Mouse (Mus musculus) heart, embryonic 16.5 days (tissue): ENCODE data around the gene Gm37240. TPM values are rescaled to one million over a fixed set of nuclear protein-coding genes. Genes with fewer than 3 reads are reported as not detected.

ENCODE experiments used
- ATAC-seq: fragments of 200-750 bp; cut with Nextera tagmentation; replicated peaks from 2 replicates; pipeline ENCODE4 v1.8.0; 2017; ENCODE audit warnings: moderate number of reproducible peaks; ENCODE audit not compliant: insufficient read depth, low FRiP score; ENCODE audit errors: extremely low read depth
- H3K27ac ChIP-seq: fragments of 300-500 bp; sonication (generic); 2 replicates; pipeline ENCODE4 v1.5.1; 2014; ENCODE audit warnings: mild to moderate bottlenecking, low read length, control low read depth, moderate library complexity
- H3K27me3 ChIP-seq: fragments of 300-500 bp; sonication (generic); 2 replicates; pipeline ENCODE4 v1.6.1; 2014; ENCODE audit warnings: low read length, mixed read lengths; ENCODE audit not compliant: control insufficient read depth, insufficient read depth
- H3K36me3 ChIP-seq: fragments of 300-500 bp; sonication (generic); 2 replicates; pipeline ENCODE4 v1.6.1; 2014; ENCODE audit not compliant: control insufficient read depth, insufficient read depth
- H3K4me1 ChIP-seq: fragments of 300-500 bp; sonication (generic); 2 replicates; pipeline ENCODE4 v1.6.1; 2014; ENCODE audit warnings: low read length, mixed read lengths; ENCODE audit not compliant: control insufficient read depth, insufficient read depth
- H3K4me2 ChIP-seq: fragments of 300-500 bp; sonication (generic); 2 replicates; pipeline ENCODE4 v1.6.1; 2014; ENCODE audit warnings: low read depth, mild to moderate bottlenecking, control low read depth, low read length
- H3K4me3 ChIP-seq: fragments of 300-500 bp; sonication (generic); 2 replicates; pipeline ENCODE4 v1.5.1; 2014; ENCODE audit warnings: mild to moderate bottlenecking, control low read depth, low read length
- H3K9ac ChIP-seq: fragments of 300-500 bp; sonication (generic); 2 replicates; pipeline ENCODE4 v1.6.1; 2014; ENCODE audit warnings: low read length, control low read depth
- H3K9me3 ChIP-seq: fragments of 300-500 bp; sonication (generic); replicated peaks from 2 replicates; pipeline ENCODE4 v1.6.1; 2016; ENCODE audit warnings: low read length; ENCODE audit not compliant: control insufficient read depth
- WGBS: fragments of 180-500 bp; shearing (Covaris S2); extraction: QIAGEN DNeasy Blood & Tissue Kit; methylation state at CpG from one replicate; pipeline ENCODE4 v1.1.7; 2014; 5-methylcytosine and 5-hydroxymethylcytosine counted together
- polyA plus RNA-seq: library from polyadenylated mRNA; unstranded; fragments of >200 nt; fragmentation: Nextera tagmentation; extraction: Ambion mirVana; gene quantifications from 2 replicates; pipeline ENCODE4 v1.2.1, GENCODE M21; 2015

Gm37240 gene
- polyA plus RNA-seq, 1 experiment from 2014 or later = 18.4 TPM

DNA sequence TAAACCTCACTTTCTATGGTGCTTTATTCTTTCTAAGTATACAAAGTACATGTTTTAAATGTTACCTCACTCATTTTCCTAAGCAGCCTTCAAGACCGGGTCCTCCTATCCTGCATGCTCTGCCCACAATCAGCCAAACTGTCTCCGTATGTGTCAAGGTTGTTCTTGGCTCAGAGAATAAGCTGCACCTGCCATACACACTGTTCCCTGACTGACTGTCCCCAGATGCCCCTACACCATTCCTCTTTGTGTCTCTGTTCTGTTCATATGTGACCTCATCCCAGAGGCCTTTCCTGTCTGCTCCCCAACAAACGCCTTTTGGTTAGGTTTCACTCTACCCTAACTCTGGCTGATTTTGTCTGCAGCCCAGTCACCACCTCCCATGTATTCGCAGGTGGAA, 60.0 kb downstream of the Gm37240 start:
- no peak for ATAC-seq
- Histone ChIP-seq H3K27me3 (no peaks in the 10 kb centered on the region), H3K9ac (no peak overlapping the region), H3K4me2 (no peak overlapping the region), H3K4me3 (no peak overlapping the region), H3K4me1 (peaks cover 3% of the 10 kb centered on the region), H3K36me3 (no peaks in the 10 kb centered on the region), H3K9me3 (0 out of 2 replicates have a peak, but pooled peaks cover 3% of the 10 kb centered on the region), H3K27ac (no peak overlapping the region)
- WGBS = 53% methylated on average over 4 of the region's 4 CpGs

DNA sequence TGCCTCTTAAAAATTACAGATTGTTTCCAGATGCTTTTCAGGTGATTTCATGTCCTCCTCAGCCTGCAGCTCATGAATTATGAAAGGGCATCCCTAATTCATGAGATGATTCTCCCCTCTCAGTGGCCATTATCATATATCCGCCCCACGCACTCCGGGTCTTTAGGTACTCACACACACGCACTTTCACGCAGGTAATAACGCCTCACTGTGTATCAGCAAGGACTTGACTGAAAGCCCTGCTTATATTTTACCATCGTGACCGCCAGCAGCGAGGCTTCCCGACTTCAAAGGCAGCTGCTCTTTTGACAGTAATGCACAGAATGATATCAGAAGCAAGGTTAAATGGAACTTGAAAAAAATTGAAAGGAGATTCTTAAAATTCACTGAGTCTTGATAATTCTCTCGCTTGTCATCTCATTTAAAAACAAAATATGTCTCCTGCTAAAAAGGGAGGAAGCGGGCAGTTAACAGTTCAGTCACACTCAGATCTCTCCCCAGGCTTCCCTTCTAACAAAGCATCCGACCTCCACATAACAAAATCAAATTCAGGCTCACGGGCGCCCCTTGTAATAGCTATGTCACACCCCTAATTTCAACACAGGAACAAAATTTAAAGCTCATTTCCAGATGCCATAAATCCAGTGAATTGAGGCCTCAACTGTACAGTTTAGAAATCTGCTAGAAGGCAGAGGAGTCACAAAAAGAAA, 66.3 kb downstream of the Gm37240 start:
- Histone ChIP-seq H3K27me3 (no peaks in the 10 kb centered on the region), H3K4me3 (no peak overlapping the region), H3K9ac (no peak overlapping the region), H3K36me3 (no peaks in the 10 kb centered on the region), H3K4me2 (no peak overlapping the region), H3K27ac (no peak overlapping the region), H3K9me3 (no peaks in the 10 kb centered on the region), H3K4me1 (no peaks in the 10 kb centered on the region)
- 72% methylated on average over 15 of the region's 15 CpGs for WGBS
- ATAC-seq = no peak

DNA sequence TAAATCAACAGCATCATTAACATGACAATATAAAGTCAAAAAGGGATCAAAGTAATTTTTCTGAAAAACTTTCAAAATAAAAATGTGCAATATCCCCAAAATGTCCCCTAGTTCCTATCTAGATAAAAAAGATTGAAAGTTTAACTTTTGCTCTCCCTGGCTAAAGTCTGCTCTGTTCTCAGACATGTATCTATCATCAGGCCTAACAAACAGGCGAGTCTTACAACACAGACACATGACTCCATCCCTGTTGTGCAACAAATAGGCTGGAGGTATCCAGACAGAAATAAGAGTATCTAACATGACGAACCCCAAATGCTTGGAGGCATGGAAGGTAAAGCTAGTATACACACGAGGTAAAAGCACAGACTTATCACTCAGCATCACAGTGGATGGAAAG, 68.0 kb downstream of the Gm37240 start:
- Histone ChIP-seq H3K4me3 (no peak overlapping the region), H3K27me3 (no peaks in the 10 kb centered on the region), H3K9ac (no peak overlapping the region), H3K27ac (no peak overlapping the region), H3K4me2 (no peak overlapping the region), H3K36me3 (no peaks in the 10 kb centered on the region), H3K9me3 (no peaks in the 10 kb centered on the region), H3K4me1 (peaks cover 3% of the 10 kb centered on the region; the same call in 1 of the 2 replicates)
- no peak for ATAC-seq
- 79% methylated on average over 3 of the region's 3 CpGs for WGBS

DNA sequence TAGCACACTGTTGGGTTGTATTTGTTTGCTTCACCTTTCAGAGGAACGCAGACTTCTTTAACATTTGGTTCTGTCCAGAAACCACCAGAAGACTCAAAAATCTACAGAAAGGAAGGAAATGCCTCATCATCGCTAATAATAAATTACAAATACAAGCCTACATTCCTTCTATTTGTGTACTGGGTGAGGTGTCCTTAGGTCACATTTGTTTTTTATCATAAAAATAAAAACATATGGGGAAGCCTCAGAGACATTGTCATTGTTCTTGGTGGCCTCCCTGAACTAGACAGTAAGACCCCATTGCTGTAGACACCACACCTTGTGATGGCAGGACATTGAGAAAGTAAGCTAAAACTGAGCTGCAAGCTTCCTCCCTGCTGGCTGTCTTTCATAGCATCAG, 70.1 kb downstream of the Gm37240 start, which contains the start of gene Fam160a1:
TSS of gene Fam160a1 (minus strand) at position 101 of the 400 bp plus-strand sequence.
- Histone ChIP-seq H3K27ac (no peak within 1 kb of the TSS), H3K36me3 (no peaks in the 10 kb centered on the region), H3K27me3 (no peaks in the 10 kb centered on the region), H3K4me2 (no peak within 1 kb of the TSS), H3K4me3 (no peak within 1 kb of the TSS), H3K9me3 (no peaks in the 10 kb centered on the region), H3K4me1 (peaks cover 10% of the 10 kb centered on the region; the same call in 1 of the 2 replicates), H3K9ac (no peak within 1 kb of the TSS)
- WGBS = 87% methylated on average over 2 of the region's 2 CpGs
- no peak for ATAC-seq

DNA sequence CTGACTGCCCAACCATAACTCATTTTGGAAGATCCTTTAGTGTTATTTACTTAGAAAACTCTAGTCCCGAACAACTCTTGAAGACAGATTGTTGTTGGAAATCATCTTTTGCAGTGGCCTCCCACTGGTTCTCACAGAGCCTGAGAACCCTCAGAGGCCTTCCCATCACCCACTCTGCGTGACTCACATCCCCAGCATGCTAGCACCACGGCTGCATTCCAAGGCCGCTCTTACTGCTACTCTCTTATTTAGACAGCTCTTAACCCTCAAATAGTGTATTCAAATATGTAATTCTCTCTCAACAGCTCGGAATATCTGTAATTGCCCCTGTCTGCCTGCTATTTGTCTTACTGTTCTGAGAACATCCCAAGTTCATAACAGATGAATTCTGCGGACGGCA, 73.1 kb downstream of the Gm37240 start:
- H3K9ac ChIP-seq = 0 out of 2 replicates have a peak overlapping the region, but pooled peaks have one; percentile 28
- ATAC-seq = peak; percentile 58; the same call in 1 of the 2 replicates
- 43% methylated on average over 7 of the region's 7 CpGs for WGBS

DNA sequence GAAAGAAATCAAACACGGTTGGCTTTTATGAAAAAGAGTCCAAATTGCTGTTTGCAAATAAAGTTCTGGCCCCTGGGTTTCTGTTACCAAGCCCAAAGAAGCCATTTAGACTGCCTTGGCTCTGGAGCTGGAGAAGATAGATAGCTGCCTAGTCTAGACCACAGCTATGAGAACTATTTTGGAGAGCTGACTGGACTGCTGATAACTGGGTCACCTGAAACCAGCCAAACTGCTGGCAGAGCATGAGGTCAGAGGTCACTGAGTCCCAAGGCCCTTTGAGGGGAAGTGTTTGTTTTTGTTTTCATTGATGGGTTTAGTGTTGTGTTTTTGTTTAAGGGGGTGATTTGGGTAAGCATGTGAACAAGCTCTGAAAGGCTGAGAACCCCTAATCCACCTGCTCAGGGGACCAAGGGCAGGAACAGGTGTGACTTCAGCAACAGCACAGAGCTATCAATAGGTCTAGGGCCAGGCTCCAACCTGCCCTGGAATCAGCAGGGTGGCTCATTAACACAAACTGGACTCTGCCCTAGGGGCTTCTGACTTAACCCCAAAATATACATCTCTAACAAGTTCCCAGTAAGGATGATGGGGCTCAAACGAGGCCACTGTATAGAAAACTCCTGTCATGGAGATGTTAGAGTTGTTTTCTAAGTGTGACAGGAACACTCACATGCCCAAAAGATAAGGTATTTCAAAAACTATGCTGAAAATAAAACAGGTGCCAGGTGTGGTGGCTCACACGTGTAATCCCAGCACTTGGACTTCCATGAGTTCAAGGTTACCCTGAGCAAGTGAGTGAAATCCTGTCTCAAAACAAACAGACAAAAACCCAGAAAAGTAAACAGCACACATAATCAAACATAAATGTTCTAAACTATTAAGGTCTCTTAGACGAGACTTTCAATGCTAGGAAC, 74.0 kb downstream of the Gm37240 start:
- no peaks in the 10 kb centered on the region for H3K27me3 ChIP-seq
- no peaks in the 10 kb centered on the region for H3K36me3 ChIP-seq
- no peak overlapping the region for H3K4me2 ChIP-seq
- no peak overlapping the region for H3K4me3 ChIP-seq
- ATAC-seq = no peak
- H3K27ac ChIP-seq = no peak overlapping the region
- H3K4me1 ChIP-seq = peaks cover 12% of the 10 kb centered on the region; the same call in 1 of the 2 replicates
- WGBS = 62% methylated on average over 4 of the region's 4 CpGs
- no peaks in the 10 kb centered on the region for H3K9me3 ChIP-seq
- H3K9ac ChIP-seq = no peak overlapping the region

More for the DNA sequence above, 73.1 kb downstream of the Gm37240 start:
- Histone ChIP-seq H3K27ac (peak overlapping the region; percentile 38; the same call in 1 of the 2 replicates), H3K4me3 (no peak overlapping the region), H3K9me3 (no peaks in the 10 kb centered on the region), H3K4me2 (no peak overlapping the region), H3K36me3 (no peaks in the 10 kb centered on the region), H3K4me1 (peaks cover 12% of the 10 kb centered on the region; the same call in 1 of the 2 replicates), H3K27me3 (no peaks in the 10 kb centered on the region)

DNA sequence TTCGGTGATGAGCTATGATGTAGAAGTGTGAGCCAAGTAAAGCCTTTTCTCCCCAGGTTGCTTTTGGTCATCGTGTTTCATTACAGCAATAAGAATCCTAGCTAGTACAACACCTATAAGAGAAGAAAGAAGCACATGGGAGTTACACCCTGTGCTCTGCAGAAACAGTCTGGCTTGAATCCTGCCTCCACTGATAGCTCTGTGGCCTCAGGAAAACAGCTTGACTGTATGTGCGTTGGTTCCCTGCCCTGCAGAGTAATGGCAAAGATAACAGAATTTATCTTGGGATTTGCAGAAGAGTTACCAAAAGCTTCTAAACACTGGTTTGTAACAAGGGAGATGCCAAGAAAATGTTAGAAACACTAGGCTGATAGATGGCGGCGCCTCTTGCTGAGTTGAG, 75.3 kb downstream of the Gm37240 start:
- no peak for ATAC-seq
- no peaks in the 10 kb centered on the region for H3K36me3 ChIP-seq
- H3K4me1 ChIP-seq = peaks cover 12% of the 10 kb centered on the region; the same call in 1 of the 2 replicates
- H3K4me3 ChIP-seq = no peak overlapping the region
- 72% methylated on average over 5 of the region's 5 CpGs for WGBS
- no peaks in the 10 kb centered on the region for H3K27me3 ChIP-seq
- no peaks in the 10 kb centered on the region for H3K9me3 ChIP-seq
- H3K9ac ChIP-seq = no peak overlapping the region
- no peak overlapping the region for H3K4me2 ChIP-seq
- H3K27ac ChIP-seq = no peak overlapping the region

DNA sequence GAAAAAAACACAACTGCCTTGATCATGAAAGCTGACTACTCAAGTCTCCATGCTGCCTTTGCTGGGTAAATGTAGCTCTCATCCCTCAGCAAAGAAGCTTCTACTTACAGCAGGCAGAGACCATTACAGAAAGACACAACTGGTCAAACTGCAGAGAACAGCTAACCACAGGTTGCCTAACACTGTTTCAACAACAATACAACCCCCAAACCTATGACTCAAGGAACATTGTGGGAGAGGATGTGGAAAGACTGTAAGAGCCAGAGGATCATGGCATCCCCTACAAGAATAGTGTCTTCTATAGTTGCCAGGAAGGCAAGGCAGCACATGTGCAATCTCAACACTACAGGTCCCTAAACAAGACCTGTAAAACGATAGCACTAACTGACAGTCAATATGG, 94.2 kb downstream of the Gm37240 start:
- no peak for ATAC-seq
- Histone ChIP-seq H3K4me3 (no peak overlapping the region), H3K9ac (no peak overlapping the region), H3K27me3 (no peaks in the 10 kb centered on the region), H3K4me1 (no peaks in the 10 kb centered on the region), H3K36me3 (no peaks in the 10 kb centered on the region), H3K4me2 (no peak overlapping the region), H3K9me3 (no peaks in the 10 kb centered on the region), H3K27ac (no peak overlapping the region)
- WGBS = 41% methylated on average over 1 of the region's 1 CpGs

DNA sequence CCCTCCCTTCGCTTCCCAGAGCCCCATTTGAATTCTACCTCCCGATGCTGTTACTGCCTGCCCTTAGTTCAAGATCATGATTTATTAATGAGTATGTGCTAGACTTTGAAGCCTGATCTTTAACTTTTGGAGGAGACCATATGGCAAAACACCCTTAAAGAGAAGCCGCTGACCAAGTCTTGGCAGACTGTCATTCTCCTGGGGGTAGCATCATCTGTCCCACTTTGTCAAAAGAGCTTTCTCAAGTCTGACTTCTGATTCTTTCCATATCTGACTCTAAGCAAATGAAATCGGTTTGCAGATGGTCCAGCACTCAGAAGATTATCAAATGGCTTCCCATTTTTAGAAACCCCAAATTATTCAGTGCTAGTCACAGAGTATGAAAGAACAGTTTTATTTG, 97.6 kb downstream of the Gm37240 start:
- no peaks in the 10 kb centered on the region for H3K4me1 ChIP-seq
- no peak for ATAC-seq
- no peak overlapping the region for H3K4me3 ChIP-seq
- no peak overlapping the region for H3K4me2 ChIP-seq
- H3K27me3 ChIP-seq = no peaks in the 10 kb centered on the region
- no peak overlapping the region for H3K27ac ChIP-seq
- 76% methylated on average over 4 of the region's 4 CpGs for WGBS
- no peak overlapping the region for H3K9ac ChIP-seq
- H3K9me3 ChIP-seq = no peaks in the 10 kb centered on the region
- H3K36me3 ChIP-seq = no peaks in the 10 kb centered on the region
